Mouse (Mus musculus) cerebellum, adult 2 months (tissue): ENCODE measurements around the gene Srbd1. TPM values are rescaled to one million over a fixed set of nuclear protein-coding genes. Genes with fewer than 3 reads are reported as not detected.

ENCODE experiments used
- DNase-seq, 2 experiments: peaks; one replicate each; pipeline ENCODE4 v3.0.0; 2021
- H3K27ac ChIP-seq: fragments of 200-500 bp; 2 replicates; pipeline ENCODE4 v1.5.1; 2012; ENCODE audit warnings: low read length, control low read depth, inconsistent platforms; ENCODE audit not compliant: insufficient read depth
- H3K27me3 ChIP-seq: fragments of 200-500 bp; 2 replicates; pipeline ENCODE4 v1.6.1; 2012; ENCODE audit warnings: inconsistent platforms, mild to moderate bottlenecking, low read length, moderate library complexity; ENCODE audit not compliant: control insufficient read depth, insufficient read depth
- H3K4me1 ChIP-seq: fragments of 200-500 bp; 2 replicates; pipeline ENCODE4 v1.6.1; 2011; ENCODE audit warnings: low read length; ENCODE audit not compliant: control insufficient read depth, insufficient read depth
- H3K4me3 ChIP-seq: fragments of 200-500 bp; replicated peaks from 2 replicates; pipeline ENCODE3; 2011; ENCODE audit warnings: mild to moderate bottlenecking, low read depth, low read length, control low read depth; ENCODE audit not compliant: insufficient read depth
- CTCF ChIP-seq: fragments of 200-500 bp; IDR thresholded peaks from 2 replicates; pipeline ENCODE4 v1.5.1; 2011; ENCODE audit warnings: low read depth, mild to moderate bottlenecking, control low read depth, low read length, moderate library complexity, borderline replicate concordance; ENCODE audit not compliant: insufficient read depth
- POLR2A ChIP-seq: fragments of 200-500 bp; IDR thresholded peaks from 2 replicates; pipeline ENCODE4 v1.6.1; 2011; ENCODE audit warnings: low read length, control low read depth, borderline replicate concordance; ENCODE audit not compliant: insufficient read depth
- WGBS: fragments of 180-500 bp; shearing (Covaris S2); methylation state at CpG from one replicate; pipeline ENCODE4 v1.1.7; 2018; 5-methylcytosine and 5-hydroxymethylcytosine counted together
- polyA plus RNA-seq: library from polyadenylated mRNA; depleted of rRNA; stranded (reverse); fragments of >200 nt; gene quantifications from 2 replicates; pipeline ENCODE4 v1.2.3, GENCODE M21; 2012

Srbd1 gene
- polyA plus RNA-seq, 1 experiment: 5.9 TPM

- Histone ChIP-seq H3K4me1 (no peaks in the 10 kb centered on the region), H3K4me3 (no peak overlapping the region), H3K27me3 (no peaks in the 10 kb centered on the region), H3K27ac (no peak overlapping the region)
- TF ChIP-seq POLR2A: no peak
- no peak for TF ChIP-seq CTCF
- 66% methylated on average over 2 of the region's 2 CpGs for WGBS
- no peak for DNase-seq
Measured at GRCm38 (mm10) chr17:85951771-85952170, 193.2 kb downstream of the Srbd1 start.

- Histone ChIP-seq H3K4me3 (no peak overlapping the region), H3K4me1 (no peaks in the 10 kb centered on the region), H3K27ac (no peak overlapping the region), H3K27me3 (no peaks in the 10 kb centered on the region)
- TF ChIP-seq CTCF: no peak
- TF ChIP-seq POLR2A: no peak
- WGBS: 28% methylated on average over 14 of the region's 14 CpGs
- DNase-seq: no peak
Measured at GRCm38 (mm10) chr17:85949919-85950505, 195.0 kb downstream of the Srbd1 start.

- no peak for DNase-seq
- H3K27me3 ChIP-seq: no peaks in the 10 kb centered on the region
- 56% methylated on average over 11 of the region's 11 CpGs for WGBS
- no peak overlapping the region for H3K4me3 ChIP-seq
- H3K27ac ChIP-seq: no peak overlapping the region
- no peaks in the 10 kb centered on the region for H3K4me1 ChIP-seq
- TF ChIP-seq CTCF: no peak
- no peak for TF ChIP-seq POLR2A
Measured at GRCm38 (mm10) chr17:85948911-85949909, 195.8 kb downstream of the Srbd1 start.

- H3K27ac ChIP-seq: no peak overlapping the region
- 82% methylated on average over 4 of the region's 4 CpGs for WGBS
- no peaks in the 10 kb centered on the region for H3K27me3 ChIP-seq
- no peak for TF ChIP-seq CTCF
- TF ChIP-seq POLR2A: no peak
- H3K4me1 ChIP-seq: no peaks in the 10 kb centered on the region
- H3K4me3 ChIP-seq: no peak overlapping the region
- DNase-seq: no peak
Measured at GRCm38 (mm10) chr17:85944726-85945125, 200.2 kb downstream of the Srbd1 start.

GRCm38 (mm10) chr17:85943994-85944640 lies 200.9 kb downstream of the Srbd1 start:
- 61% methylated on average over 12 of the region's 12 CpGs for whole genome bisulfite sequencing
- H3K27me3 ChIP-seq: no peaks in the 10 kb centered on the region
- H3K27ac ChIP-seq: no peak overlapping the region
- H3K4me3 ChIP-seq: no peak overlapping the region
- no peaks in the 10 kb centered on the region for H3K4me1 ChIP-seq
- no peak for DNase-seq
- TF ChIP-seq CTCF: no peak
- no peak for TF ChIP-seq POLR2A

- TF ChIP-seq POLR2A (no peak), CTCF (no peak)
- H3K4me1 ChIP-seq: no peaks in the 10 kb centered on the region
- no peak overlapping the region for H3K4me3 ChIP-seq
- no peak overlapping the region for H3K27ac ChIP-seq
- no peaks in the 10 kb centered on the region for H3K27me3 ChIP-seq
- no peak for DNase-seq
- WGBS: 33% methylated on average over 14 of the region's 14 CpGs
Measured at GRCm38 (mm10) chr17:85943551-85943981, 201.4 kb downstream of the Srbd1 start.

- TF ChIP-seq CTCF (no peak), POLR2A (no peak)
- H3K4me3 ChIP-seq: no peak overlapping the region
- no peaks in the 10 kb centered on the region for H3K27me3 ChIP-seq
- WGBS: 90% methylated on average over 5 of the region's 5 CpGs
- no peak overlapping the region for H3K27ac ChIP-seq
- no peaks in the 10 kb centered on the region for H3K4me1 ChIP-seq
- DNase-seq: no peak
Measured at GRCm38 (mm10) chr17:85943071-85943470, 201.9 kb downstream of the Srbd1 start.

- Histone ChIP-seq H3K4me3 (no peak overlapping the region), H3K4me1 (no peaks in the 10 kb centered on the region), H3K27ac (no peak overlapping the region), H3K27me3 (no peaks in the 10 kb centered on the region)
- 95% methylated on average over 5 of the region's 5 CpGs for WGBS
- no peak for DNase-seq
- TF ChIP-seq CTCF: no peak
- no peak for TF ChIP-seq POLR2A
Measured at GRCm38 (mm10) chr17:85942123-85942522, 202.9 kb downstream of the Srbd1 start.
